Mouse (Mus musculus) thymus, postnatal 10 days (tissue): ENCODE data around the gene Il11.

Experiments used
- DNase-seq, 2 experiments: peaks; one replicate each; pipeline ENCODE4 v3.0.0; 2021; ENCODE audit warnings: low spot score in 2 of 2

Gene Il11

GRCm38 (mm10) chr7:4788499-4789435 is 6.1 kb upstream of the Il11 start:
- peak; percentile 10 to 30 for DNase-seq

- no peak for DNase-seq
These were observed 1.1 kb upstream of the Il11 start for GRCm38 (mm10) chr7:4783667-4784268.

GRCm38 (mm10) chr7:4782130-4782529 is 529 bp downstream of the Il11 start:
- DNase-seq = no peak

- DNase-seq = no peak
These were observed 2.7 kb downstream of the Il11 start for GRCm38 (mm10) chr7:4779921-4780320.

- no peak for DNase-seq
These were observed 4.6 kb downstream of the Il11 start for GRCm38 (mm10) chr7:4777851-4778637.

- peak; percentile 23 to 35 for DNase-seq
These were observed 5.5 kb downstream of the Il11 start for GRCm38 (mm10) chr7:4776861-4777830.

GRCm38 (mm10) chr7:4776131-4776530 is 6.5 kb downstream of the Il11 start:
- no peak for DNase-seq

GRCm38 (mm10) chr7:4771202-4771601 is 11.5 kb downstream of the Il11 start, which contains the start of gene Fam71e2:
Gene Fam71e2, minus strand, starts transcription at chr7:4771302.
- DNase-seq = no peak

- no peak for DNase-seq
These were observed 17.5 kb downstream of the Il11 start for GRCm38 (mm10) chr7:4764946-4765710.

GRCm38 (mm10) chr7:4759670-4760069 is 23.0 kb downstream of the Il11 start:
- no peak for DNase-seq

- DNase-seq = peak; percentile 89 to 91
These were observed 29.7 kb downstream of the Il11 start, which contains the start of gene Cox6b2 for GRCm38 (mm10) chr7:4752821-4753570. Gene Cox6b2, minus strand, starts transcription at chr7:4753094.

GRCm38 (mm10) chr7:4751971-4752820 is 30.5 kb downstream of the Il11 start:
- DNase-seq = peak; percentile 26 to 42

- DNase-seq = no peak
These were observed 33.5 kb downstream of the Il11 start for GRCm38 (mm10) chr7:4749169-4749568.

GRCm38 (mm10) chr7:4748321-4748720 is 34.3 kb downstream of the Il11 start:
- DNase-seq = no peak

GRCm38 (mm10) chr7:4747156-4747899 is 35.3 kb downstream of the Il11 start:
- DNase-seq = no peak

GRCm38 (mm10) chr7:4746326-4746980 is 36.2 kb downstream of the Il11 start:
- DNase-seq = no peak

- no peak for DNase-seq
These were observed 37.8 kb downstream of the Il11 start for GRCm38 (mm10) chr7:4744886-4745285.
